Mouse (Mus musculus) embryonic fibroblast, embryonic 13.5 days (primary cell): Measurements from ENCODE around the gene Gm42417.

Experiments
- CTCF ChIP-seq: IDR thresholded peaks from 2 replicates; pipeline ENCODE4 v1.5.1; 2011; ENCODE audit warnings: mild to moderate bottlenecking, control low read depth, low read length, moderate library complexity, borderline replicate concordance; ENCODE audit not compliant: insufficient read depth
- POLR2A ChIP-seq: IDR thresholded peaks from 2 replicates; pipeline ENCODE4 v1.6.1; 2011; ENCODE audit warnings: low read depth, mild to moderate bottlenecking, control low read depth, low read length, moderate library complexity

GRCm38 (mm10) chr1:36528351-36528750 is 10.9 kb downstream of the Gm42417 start:
- TF ChIP-seq CTCF: no peak
- no peak for TF ChIP-seq POLR2A
